Mouse (Mus musculus) right cerebral cortex, postnatal 10 days (tissue): ENCODE measurements at regions not wholly inside any gene's neighbourhood (a gene's known extent, or its start where the extent isn't known, plus 50 kb on each side); places are given as distances from the start of the nearest gene placed in this dataset.

Experiments
- DNase-seq, 2 experiments: peaks; one replicate each; pipeline ENCODE4 v3.0.0; 2021; ENCODE audit warnings: low spot score in 2 of 2

GRCm38 (mm10) chr8:35302856-35303255, 462.7 kb upstream of the Gm19410 start:
- no peak for DNase-seq

GRCm38 (mm10) chr8:35321270-35321865, 444.2 kb upstream of the Gm19410 start:
- no peak for DNase-seq

- DNase-seq = no peak
Measured at GRCm38 (mm10) chr8:35323180-35323975, 442.2 kb upstream of the Gm19410 start.
